Mouse (Mus musculus) mouse embryonic stem cell (cell line): Measurements from ENCODE around the gene Fis1.
"Not testable (repeated sequence)": the region's sequence is repeated elsewhere in the genome, so short reads cannot be mapped to it uniquely, and the experiment has no call there.

Source experiments
- in situ Hi-C, 2 experiments: fragments of 300-500 bp; cut with MboI; formaldehyde crosslinking; loops; 1 replicate in 1 of 2; 3 replicates in 1 of 2; pipeline ENCODE4 v1.14.3; 2019 to 2020; ENCODE audit warnings: low sequenced_read_pairs in 2 of 2, low pct_unique_long_range_greater_than_20kb in 1 of 2, mixed read lengths in 1 of 2; ENCODE audit not compliant: unreplicated experiment in 1 of 2

Fis1 gene

DNA sequence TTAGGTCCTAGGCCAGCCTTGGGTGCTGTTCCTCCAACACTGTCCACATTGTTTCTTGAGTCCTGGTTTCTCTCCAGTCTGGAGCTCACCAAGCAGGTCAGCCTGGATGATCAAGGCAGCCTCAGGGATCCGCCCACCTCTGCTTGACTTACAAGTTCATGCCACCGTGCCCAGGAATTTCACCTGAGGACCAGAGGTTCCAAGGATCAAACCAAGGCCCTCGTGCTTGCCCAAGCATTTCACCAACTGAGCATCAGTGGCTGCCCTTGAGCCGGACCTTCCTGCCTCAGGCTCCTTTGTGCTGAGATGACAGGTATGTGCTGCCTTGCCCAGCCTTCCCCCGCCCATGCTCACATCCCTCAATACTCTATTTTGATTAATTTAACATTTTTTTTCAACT is 15.5 kb upstream of the Fis1 start:
- in situ Hi-C loops: no loop called here

DNA sequence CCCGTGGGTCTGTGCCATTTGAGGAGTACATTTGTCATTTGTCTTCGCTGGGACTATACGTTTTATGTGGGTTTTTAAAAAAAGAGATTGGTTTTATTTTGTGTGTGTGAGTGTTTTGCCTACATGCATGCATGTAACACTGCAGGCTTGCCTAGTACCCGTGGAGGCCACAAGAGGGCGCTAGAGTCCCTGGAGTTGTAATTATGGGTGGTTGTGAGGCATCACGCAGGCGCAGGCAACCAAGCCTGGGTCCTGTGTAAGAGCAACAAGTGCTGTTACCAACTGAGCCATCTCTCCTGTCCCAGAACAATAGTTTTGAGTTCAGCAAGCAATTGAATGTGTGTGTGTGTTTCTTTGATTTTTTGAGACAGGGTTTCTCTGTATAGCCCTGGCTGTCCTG is 13.8 kb upstream of the Fis1 start:
- in situ Hi-C loops: no loop called here

DNA sequence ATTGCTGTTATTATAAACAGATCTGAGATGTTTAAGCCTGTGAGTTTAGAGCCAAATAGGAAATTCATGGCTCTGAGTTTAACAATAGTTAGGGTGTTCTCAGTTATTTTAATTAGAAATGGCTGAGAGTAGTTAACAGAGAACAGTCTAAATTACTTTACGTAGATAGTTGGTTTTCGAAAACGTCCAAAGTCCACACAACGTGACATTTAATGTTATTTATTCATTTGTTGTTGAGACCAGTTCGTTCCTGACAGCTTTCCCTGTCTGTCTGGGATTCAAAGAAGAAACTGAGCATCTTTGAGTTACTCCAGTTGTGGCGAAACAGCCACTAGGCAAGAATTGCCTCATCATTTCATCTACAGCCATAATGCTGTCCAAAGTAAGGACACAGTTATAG is 13.0 kb upstream of the Fis1 start:
- in situ Hi-C loops: not testable (repeated sequence)

DNA sequence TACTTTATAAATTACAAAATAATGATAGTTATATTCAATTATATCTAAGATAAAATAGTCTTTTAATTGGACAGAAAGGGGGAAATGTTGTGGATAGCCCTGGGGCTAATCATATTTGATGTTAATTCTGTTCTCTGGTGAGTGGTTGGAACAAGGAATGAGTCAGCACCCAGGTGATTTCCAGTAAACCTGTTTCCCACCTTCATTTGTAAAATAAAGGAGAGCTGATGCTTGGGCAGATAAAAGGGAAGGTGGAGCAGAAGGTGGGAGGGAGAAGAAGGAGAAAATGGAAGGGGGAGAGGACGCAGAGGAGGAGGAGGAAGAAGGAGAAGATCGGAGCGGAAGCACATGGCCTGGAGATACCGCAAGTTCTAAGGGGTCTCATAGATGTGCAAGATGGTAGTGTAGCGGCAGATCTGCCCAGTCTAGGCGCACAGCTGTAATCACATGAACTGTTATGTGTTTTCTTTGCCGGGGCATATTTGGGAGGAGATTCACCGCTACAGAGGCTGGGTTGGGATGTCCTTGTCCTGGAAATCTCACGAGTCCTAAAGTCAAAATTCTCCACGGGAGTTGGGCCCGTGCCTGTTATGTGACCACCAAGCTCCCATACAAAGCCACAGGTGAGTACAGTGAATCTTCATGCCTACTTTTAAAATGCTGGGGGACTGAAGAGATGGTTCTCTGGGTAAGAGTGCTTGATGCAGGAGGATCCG is 12.1 kb upstream of the Fis1 start:
- in situ Hi-C loops: no loop called here

DNA sequence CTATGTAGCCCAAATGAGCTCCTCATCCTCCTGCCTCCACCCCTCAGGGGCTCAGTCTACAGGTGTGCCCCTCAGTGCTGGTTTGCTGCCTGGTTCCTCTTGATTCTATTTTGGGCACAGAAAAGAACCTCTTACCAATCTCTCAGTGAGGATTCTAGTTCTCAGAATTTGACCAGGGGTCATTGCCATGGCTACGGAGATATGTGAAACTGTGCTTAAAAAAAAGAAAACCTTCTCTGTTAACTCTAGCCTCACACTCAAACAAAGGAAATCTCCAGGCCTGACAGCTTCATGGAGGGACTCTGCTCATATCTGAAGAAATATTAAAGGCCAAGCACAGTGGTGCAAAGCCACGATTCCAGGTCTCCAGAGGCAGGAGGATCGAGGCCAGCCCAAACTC is 10.3 kb upstream of the Fis1 start:
- in situ Hi-C loops: no loop called here

DNA sequence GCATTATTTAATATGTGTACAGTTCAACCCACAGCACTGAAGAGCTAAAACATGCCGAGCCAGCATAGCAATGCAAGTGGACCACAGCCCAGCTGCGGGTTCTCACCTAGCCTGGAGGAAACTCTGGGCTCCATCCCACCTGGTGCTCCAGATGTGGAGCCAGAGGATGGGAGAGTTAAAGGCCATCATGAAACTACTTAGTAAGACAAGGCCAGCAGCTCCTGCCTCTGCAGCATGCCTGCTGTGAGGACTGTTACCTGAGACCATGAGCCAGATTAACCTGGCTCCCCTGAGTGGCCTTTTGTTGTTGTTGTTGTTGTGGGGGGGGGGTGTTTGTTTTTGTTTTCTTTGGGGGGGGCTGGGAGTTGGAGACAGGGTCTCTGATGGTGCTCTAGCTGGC is 9.7 kb upstream of the Fis1 start:
- in situ Hi-C loops: no loop called here

DNA sequence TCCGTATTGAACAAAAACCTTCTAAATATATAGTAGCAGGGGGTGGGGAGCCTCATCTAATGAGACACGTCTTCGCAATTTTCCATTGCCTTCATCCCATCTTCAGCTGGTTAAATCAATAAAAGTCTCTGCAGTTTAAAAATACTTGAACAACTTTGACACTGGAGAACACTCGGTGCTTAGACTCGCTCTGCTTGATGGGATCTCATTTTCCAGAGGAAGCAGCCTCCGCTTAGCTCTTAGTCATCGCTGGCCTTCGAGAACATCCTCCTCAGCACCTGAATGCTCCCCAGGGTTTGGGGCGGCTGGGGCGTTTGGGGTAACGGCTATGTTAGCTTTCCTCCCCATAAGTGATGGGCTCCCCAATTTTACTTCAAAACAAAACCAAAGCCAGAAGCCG is 8.0 kb upstream of the Fis1 start:
- in situ Hi-C loops: no loop called here

DNA sequence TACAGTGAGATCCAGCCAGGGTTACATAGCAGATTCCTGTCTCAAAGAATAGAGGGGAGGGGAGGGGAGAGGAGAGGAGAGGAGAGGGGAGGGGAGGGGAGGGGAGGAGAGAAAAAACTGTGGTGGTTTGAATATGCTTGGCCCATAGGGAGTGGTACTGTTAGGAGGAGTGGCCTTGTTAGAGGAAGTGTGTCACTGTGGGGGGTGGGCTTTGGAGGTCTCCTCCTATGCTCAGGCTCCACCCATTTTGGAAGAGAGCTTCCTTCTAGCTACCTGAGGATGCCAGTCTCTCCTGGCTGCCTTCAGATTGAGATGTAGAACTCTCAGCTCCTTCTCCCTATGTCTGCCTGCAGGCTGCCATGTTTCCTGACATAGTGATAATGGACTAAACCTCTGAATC is 5.2 kb upstream of the Fis1 start:
- in situ Hi-C loops: no loop called here

DNA sequence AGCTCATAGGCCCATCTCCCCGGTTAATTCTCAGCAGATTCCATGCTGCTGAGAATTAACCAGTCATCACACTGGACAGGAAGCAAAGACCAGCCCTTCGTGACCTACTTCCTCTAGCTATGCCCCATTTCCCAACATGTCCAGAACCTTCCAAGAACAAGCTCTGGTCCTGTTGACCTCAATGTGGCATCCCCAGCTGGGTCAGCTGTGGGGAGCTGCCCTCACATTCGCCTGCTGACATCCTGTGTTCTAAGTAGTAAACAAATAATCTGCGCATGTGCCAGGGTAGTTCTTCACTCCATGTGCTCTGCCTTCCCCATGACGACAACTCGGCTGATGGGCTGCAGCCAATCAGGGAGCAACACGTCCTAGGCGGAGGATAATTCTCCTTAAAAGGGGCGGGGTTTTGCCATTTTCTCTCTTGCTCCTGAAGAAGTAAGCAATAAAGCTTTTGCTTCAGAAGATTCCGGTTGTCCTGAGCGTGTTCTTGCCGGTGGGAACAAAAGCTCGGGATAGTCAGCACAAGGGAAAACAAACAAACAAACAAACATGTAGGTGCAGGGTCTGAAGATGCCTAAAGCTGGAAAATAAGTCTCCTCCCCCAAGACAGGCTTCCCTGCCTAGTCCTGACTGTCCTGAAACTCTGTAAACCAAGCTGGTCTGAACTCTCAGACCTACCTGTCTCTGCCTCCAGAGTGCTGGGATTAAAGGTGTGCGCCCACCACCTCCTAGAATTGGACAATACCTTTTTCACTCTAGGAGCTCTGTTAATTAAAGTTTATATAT is 3.3 kb upstream of the Fis1 start:
- in situ Hi-C loops: not testable (repeated sequence)

DNA sequence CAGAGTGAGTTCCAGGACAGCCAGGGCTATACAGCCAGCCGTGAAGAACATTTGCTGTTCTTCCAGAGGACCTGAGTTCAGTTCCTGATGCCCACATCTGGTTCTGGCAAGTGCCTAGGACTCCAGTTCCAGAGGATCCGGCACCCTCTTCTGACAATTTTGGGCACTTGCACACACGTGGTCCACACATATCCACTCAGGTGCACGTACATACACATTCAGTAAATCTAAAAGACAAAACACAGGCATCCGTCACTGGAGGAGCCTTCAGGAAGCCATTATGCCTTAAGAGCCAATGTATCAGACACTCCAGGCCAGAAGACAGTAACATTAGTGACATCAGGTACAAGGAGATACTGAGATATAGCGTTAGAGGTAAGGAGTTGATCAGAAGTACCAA is 2.6 kb upstream of the Fis1 start:
- in situ Hi-C loops: no loop called here

DNA sequence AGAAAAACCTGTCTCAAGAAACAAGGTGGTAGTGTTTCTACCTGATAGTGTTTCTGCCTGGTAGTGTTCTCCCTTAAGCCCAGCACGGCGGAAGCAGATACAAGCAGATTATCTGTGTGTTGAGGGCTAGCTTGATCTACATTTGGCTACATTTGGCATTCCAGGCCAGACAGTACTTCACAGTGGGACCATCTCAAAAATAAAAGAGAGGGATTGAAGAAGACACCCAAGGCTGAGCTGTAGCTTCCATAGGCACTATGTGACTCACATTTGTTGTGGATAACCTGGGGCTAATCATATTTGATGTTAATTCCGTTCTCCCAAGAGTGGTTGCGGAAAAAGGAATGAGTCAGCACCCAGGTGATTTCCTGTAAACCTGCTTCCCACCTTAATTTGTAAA is 922 bp upstream of the Fis1 start:
- in situ Hi-C loops: no loop called here

DNA sequence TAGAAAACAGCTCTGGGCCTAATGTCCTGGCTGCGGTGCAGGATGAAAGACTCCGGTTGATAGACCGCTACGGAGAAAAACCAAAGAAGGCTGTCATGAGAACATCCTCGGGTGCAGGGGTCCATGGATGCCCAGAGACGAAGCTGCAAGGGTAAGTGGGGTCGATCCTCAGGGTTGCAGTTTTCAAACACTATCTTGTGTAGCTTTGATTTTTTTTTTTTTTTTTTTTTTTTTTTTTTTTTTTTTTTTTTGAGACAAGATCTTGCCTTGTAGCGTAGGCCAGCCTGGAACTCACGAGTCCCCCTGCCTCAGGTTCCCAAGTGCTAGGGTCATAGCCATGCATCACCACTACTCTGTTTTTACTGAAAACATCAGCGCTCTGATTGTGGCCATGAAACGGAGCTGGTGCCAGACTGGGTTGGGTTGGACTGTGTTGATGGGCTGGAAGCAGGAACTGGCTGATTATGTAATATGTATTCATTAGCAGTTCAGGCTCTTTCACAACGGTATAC is 421 bp downstream of the Fis1 start:
- in situ Hi-C loops: no loop called here

DNA sequence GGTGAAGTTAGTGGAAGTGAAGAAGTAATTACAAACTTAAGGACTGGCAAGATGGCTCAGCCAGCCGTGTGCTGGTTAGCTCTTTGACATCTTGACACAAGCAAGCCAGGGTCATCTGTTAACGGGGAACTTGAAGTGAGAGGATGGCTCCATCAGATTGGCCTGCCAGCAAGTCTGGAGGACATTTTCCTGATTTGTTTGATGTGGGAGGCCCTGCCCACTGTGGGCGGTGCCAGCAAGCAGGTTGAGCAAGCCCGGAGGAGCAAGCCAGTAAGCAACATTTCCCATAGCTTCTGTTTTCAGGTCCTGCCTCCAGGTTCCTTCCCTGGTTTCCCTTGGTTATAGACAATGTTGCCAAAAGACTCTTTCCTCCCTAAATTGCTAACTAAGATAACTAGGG is 2.5 kb downstream of the Fis1 start:
- in situ Hi-C loops: no loop called here

DNA sequence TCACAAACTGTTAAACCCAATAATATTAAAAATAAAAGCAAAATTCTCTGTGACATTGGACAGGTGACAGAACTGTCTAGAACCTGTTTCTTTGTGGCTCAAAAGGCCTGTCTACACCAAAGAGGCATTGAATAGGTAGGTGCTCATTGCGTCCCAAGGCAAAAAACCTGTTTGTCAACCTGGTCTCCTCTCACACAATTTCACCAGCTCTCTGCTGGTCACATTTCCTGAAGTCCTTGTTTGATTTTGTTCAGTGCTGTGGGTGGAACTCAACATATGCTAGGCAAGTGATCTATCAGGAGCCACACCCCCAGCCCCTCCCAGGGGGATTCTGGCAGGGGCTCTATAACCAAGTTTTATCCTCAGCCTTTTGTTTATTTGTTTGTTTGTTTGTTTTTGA is 4.2 kb downstream of the Fis1 start:
- in situ Hi-C loops: no loop called here

DNA sequence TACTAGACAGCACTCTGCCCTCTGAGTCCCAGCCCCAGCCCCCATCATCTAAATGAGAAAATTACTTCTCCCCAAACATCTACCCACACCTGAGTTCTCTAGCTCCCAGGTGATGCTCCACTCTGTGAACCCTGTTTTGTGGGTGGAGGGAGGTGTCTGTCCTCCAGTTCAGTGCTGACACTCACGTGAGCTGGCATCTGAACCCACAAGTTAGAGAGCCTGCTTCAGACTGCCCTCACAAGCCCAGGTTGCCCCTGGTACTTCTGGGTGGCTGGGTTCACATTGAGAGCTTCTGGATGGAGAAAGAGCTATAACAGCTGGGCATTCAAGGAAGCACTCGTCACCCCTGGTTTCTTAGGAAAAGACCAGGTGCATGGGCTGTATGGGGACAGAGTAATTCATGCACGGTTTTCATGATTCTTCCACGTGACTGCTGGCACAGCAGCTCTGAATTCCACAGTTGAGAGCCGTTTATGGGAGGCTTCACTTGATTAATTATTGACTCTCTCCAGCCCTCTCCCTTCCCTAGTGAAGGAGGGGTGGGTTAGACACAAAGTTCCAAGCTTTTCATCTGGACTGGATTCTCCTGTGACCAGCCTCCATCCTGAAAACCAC is 6.0 kb downstream of the Fis1 start:
- in situ Hi-C loops: no loop called here

DNA sequence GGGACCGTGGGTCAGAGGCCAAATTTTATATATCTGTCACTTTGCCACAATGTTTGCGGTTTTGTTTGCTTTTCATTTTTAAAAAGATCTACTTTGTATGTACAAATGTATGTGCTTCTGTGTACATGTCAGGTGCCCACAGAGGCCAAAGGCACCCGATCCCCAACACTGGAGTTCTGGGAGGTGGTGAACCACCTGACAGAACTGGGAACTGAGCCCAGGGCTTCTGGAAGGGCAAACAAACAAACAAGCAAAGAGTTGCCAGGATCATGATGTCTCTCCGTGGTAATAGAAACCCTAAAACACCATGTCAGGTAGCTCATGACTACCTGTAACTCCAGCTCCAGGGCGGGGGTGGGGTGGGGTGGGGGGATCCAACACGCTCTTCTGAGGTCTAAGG is 7.0 kb downstream of the Fis1 start:
- in situ Hi-C loops: no loop called here

DNA sequence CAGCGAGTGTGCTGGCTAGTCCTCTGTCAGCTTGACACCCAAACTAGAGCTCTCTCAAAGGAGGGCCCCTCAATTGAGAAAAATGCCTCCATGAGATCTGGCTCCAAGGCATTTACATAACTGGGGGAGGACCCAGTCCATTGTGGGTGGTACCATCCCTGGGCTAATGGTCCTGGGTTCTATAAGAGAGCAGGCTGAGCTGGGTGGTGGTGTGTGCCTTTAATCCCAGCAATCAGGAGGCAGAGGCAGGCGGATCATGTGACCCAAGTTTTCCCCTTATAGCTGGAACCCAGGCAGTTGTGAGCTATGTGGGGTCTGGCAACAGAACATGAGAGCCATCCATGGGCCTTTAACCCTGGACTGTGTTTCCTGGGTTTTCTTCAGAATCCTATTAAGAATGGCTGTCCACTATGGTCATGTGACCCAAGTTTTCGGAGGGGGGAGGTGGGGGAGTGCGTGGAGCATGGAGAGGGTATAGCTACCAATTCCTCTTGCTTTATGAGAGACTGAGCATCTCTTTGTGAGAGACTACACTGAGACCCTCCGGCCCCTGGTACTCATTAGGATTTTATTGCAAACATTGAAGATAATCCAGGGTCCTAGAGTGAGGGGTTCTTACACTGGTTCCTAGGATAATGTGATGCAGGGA is 8.4 kb downstream of the Fis1 start:
- in situ Hi-C loops: no loop called here

DNA sequence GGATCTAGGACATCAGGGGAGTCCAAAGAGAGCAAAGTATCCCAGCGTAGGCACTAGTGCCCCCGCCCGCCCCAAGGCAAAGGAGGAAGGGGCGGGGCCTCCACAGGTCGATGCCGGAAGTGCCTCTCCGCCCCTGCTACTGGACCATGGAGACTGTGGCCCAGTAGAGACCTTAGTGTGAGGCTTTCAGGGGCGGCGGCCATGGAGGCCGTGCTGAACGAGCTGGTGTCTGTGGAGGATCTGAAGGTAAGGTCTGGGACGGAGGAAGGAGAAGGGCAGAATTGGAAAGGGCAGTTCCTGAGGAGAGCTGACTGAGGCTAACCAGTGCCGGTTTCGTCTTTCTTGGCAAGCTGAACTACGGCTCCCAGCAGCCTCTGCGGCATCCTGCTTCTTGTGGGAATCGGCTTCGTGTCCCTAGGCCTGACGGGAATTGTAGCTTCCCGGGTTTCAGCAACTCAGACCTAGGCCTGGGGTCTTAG is 8.9 kb downstream of the Fis1 start:
- in situ Hi-C loops: no loop called here

DNA sequence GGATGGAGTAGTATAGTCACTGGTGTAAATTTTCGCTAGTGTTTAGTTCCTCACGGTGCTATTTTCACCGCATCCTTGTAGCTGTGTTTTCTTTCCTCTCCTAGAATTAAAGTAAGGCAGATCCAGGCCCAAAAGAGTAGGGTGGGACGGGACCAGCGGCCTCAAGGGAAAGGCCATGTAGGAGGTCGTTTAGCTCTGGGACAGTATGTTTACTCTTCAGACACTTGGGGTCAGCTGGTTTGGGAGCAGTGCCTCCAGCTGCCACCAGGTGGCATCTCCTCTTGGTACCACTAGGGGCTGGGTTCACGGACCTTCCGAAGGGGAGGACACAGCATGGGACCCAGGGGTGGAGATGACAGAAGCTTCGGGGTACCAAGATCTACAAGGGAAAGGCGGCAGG is 9.4 kb downstream of the Fis1 start:
- in situ Hi-C loops: no loop called here
